Mouse (Mus musculus): ENCODE measurements around the gene Btbd7. TPM values are rescaled to one million over a fixed set of nuclear protein-coding genes. Genes with fewer than 3 reads are reported as not detected.
A peak's percentile ranks its signal among the peaks of the same experiment; 100 is the strongest.

The Btbd7 gene
- total RNA-seq, 2 experiments from 2014 or later, result 19.2 to 19.6 TPM

DNA sequence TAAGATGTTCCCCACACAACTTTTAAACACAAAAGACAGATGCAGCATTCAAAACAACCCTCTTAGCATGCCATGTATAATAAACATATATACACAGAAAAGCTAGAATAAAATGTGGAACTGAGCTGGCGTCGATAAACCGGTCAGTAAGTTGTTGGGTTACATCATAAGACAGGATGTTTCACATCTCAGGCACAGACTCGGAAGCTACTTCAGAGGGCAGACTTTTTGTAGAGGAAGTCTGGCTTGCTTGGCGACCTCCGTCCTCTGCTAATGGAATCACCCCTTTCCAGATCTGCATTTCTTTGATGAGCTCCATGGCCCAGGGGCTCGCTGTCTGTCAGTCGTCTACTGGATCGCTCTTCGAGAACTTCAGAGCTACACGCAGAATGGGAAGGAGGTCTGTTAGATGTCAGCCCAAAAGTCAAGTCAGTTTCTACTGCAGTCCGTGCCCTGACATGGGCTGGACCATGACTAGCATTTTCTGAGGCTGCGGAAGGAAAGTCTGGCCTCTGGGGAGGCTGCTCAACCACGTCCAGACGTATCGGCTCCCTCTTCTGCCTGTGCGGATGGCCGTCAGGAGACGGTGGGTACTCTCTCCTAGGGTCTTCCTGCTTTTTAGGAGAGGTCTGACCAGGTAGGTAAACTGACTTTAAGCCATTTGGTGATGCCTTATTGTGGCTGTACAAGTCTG, 93.2 kb downstream of the Btbd7 start:
- no peak for DNase-seq (ENCODE audit: low spot score in 2 of 2)

DNA sequence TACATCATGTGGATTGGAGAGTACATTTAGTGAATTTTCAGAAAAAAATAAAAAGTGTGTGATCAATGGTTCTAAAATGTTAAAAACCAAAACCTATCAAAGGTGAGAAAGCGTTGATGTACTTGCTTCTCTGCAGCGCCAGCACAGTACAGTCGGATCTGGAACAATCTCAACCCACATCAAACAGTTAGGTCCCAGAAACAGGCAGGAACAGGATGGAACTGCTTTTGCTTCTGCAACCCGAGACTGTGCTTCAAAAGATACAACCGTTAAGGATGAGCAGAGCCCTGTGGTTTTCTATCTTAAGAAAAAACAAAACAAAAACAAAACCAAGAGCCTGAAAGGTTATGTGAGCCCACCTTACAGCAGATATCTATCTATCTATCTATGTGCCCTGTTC, 95.4 kb downstream of the Btbd7 start:
- no peak for DNase-seq (ENCODE audit: low spot score in 2 of 2)

DNA sequence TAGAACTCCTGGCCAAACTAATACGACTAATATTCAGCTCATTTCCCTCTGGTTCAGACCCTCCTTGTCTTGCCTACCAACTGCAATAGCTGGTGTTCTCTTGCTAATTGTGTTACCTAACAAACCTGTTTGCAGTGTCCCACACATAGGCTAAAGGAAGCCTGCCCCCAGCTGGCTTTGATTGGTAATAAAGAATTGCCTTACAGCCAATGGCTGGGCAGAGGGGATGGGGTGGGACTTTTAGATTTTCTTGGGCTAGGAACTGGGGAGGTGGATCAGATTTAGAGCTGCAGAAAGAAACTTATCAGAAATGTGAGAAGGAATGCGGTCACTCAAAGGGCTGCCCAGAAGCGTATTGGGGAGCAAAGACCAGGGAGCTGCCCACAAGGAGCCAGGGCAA, 98.8 kb downstream of the Btbd7 start:
- no peak for DNase-seq (ENCODE audit: low spot score in 2 of 2)

DNA sequence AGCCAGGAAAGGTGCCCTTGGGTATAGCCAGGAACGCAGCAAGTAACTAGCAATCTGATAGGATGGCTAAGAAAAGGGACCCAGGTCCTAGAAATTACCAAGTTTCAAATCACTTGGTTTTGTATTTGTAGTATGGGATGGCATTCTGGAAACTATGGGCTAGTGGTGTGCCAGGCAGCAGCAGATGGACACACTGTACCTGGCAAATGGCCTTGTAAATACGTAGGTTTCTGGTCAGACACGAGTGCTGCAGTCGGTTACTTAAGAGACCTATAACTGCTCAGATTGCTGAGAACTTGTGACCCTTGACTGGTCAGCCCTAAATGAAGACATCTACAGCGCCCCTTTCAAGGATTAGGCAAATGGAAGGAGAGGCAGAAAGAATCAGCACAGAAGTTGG, 100.1 kb downstream of the Btbd7 start:
- DNase-seq (ENCODE audit: low spot score in 2 of 2), result no peak

DNA sequence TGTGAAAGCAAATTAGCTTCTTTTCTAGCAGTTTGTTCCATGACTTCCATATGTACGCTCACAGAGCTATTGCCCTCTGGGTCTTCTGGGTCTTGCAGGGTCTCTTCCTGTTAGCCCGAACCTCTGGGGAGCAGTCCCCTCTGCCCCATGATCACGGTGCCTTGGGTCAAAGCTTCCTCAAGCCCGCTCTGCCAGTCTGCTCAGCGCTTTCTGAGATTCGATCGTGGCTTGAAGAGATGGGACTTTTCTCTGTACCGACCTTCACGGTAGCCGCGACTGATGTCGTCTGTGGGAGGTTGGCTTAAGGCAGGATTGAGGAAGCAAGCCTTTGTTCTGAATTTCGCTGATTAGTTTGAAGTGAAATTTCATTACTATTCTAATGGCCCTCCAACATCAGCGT, 102.2 kb downstream of the Btbd7 start:
- no peak for DNase-seq (ENCODE audit: low spot score in 2 of 2)

DNA sequence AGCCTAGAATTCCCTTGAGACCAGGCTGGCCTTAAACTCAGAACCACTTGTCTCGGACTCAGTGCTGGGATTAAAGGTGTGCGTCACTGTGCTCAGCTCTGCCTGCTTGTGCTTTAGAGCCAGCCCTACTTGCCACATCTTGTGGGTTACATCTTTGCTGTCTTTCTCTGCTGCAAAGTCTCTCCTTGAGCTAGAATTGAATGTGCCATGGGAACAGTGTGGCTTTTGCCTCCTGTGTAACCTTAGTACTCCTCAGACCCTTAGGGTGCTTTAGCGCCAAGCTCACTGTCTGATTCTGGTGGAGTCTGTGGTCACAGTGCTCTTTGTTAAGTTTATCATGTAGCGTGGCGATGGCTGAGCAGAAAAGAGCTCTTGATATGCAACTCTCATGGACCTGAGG, 105.6 kb downstream of the Btbd7 start:
- DNase-seq (ENCODE audit: low spot score in 2 of 2), result no peak

DNA sequence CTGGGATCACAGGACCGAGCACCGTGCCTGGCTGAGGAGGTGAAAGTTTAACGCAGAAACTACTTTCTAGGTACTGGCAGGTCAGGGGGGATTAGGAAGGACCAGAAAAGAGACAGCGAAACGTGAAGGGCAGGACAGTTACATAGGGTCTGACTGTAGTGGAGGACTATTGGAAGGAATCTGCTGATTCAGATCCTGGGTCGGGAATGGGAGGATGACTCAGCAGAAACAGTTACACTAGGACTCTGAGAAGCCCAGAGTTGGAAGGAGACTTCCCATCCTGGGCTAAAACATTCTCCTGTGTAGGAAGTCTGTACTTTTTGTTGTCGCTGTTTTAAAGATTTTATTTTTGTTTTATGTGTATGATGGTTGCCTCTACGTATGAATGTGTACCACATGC, 106.7 kb downstream of the Btbd7 start:
- DNase-seq (ENCODE audit: low spot score in 2 of 2), result no peak

DNA sequence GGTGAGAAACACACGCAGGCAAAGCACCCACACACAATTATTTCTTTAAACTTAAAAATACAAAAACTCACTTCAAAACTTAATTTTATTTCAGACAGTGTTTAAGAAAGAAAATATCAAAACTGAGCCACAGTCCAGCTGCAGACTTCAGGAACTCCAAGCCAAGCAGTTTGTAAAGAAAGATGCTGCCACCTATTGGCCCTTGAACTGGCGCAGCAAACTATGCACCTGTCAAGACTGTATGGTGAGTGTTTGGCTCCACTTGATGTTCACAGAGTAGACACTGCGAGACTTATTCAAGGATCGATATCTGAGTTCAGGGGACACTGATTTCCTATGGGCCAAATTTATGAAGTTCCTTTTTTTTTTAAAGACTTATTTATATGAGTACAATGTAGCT, 109.3 kb downstream of the Btbd7 start:
- DNase-seq (ENCODE audit: low spot score in 2 of 2), result no peak

DNA sequence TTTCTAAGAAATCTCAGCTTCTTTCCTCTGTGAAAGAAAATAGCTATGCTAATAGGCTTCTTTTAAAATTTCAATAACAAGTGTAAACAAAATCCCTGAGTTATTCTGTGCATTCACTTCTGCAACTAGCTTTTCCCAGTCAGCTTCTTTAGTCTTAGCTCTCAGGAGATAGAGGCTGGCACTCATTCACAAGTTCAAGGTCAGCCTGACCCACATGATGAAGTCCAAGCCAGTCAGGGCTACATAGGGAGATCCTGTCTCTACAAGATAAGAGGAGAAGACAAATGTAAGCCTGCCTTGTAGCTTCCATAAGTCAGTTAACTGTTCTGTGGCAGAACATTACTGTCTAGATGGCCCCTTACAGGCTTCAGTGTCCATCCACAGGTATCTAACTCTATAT, 114.6 kb downstream of the Btbd7 start:
- no peak for DNase-seq (ENCODE audit: low spot score in 2 of 2)

DNA sequence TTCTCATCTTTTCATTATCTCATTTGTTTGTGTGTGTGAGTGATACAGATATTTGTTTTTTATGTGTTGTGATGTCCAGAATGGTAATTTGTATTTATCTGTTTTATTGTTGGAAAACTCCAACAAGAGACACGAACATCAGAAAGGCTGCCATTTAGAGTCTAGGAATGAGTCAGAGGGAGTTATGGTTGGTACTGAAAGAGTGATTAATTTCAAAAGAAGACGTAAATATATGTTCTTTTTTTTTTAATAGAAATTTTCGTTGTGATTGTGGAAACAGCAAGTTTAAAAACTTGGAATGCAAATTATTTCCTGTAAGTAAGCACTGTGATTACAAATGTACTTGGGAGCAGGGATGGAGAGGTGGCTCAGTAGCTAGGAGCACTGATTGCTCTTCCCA, 116.6 kb downstream of the Btbd7 start:
- no peak for DNase-seq (ENCODE audit: low spot score in 2 of 2)

DNA sequence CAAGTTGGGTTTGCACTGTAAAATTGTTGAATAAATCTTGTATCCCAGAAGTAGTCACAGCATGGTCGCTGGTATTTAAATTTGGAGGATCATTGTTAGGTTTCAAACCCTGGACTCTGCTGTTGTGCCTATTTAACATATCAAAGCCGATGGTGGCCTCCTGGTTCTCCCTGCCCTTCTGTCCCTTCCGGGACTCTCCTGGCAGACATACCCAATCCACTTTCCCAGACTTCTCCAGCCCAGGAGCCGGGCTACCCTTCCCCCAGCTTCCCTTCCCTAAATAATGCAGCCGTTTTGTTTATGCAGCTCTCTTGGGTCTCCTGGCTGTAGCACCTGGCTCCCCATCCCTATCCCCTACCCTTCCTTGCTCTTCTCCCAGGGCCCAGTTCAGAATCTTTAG, 119.3 kb downstream of the Btbd7 start:
- DNase-seq (ENCODE audit: low spot score in 2 of 2), result no peak

DNA sequence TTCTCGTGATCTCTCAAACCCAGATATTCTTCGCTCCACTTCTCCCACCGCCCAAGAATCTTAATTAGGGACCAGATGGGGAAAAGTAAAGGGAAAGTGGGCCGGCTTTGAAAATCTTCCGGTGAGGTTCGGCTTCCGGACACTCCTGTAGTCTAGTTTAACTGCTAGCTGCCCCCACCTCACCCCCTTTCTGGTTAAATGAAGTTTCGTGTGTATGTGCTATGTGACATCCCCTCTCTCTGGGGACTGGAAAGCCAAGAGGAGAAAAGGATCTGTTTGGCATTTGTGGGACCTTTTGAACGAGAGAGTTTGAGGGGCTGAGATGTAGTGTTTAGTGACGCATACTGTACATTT, 119.9 kb downstream of the Btbd7 start, which contains the start of gene Gm20604:
TSS of gene Gm20604 (minus strand) at position 270 of the 354 bp plus-strand sequence.
- DNase-seq (ENCODE audit: low spot score in 2 of 2), result no peak

DNA sequence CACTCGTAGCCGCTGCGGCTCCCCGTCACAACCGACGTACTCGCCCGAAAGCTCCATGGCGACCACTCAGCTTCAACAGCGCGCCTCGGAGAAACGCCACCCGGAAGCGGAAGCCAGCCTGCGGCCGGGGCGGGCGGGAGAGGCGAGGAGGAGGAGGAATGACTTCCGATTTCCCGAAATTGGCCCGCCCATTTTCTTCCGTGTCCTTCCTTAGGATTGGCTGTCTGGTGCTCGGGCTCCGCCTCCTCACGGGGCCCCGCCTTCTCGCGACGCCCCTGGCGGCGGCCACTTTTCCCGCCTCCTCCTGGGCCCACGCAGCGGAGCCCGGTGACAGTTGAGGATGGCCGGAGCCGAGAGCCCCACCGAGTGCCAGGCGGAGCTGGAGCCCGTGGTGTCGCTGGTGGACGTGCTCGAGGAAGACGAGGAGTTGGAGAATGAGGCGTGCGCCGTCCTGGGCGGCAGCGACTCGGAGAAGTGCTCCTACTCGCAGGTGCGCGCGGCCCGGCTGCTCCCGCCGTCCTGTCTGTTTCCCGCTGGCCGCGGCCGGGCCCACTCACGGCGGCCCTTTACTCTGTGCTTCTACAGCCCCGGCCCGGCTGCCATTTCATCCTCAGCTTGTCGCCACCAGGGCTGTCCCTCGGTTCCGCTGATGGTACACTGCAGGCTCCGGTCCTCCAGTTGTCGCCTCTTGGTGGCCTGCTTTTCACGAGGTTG, 120.4 kb downstream of the Btbd7 start, which contains the start of the genes Gm28051, Gon7 and Ubr7:
TSS of gene Gm28051 (minus strand) at position 77 of the 714 bp plus-strand sequence.
TSS of gene Gon7 (minus strand) at position 115 of the 714 bp plus-strand sequence.
TSS of gene Ubr7 (plus strand) at position 279 of the 714 bp plus-strand sequence.
- DNase-seq (ENCODE audit: low spot score in 2 of 2), result peak; percentile 96 to 97

DNA sequence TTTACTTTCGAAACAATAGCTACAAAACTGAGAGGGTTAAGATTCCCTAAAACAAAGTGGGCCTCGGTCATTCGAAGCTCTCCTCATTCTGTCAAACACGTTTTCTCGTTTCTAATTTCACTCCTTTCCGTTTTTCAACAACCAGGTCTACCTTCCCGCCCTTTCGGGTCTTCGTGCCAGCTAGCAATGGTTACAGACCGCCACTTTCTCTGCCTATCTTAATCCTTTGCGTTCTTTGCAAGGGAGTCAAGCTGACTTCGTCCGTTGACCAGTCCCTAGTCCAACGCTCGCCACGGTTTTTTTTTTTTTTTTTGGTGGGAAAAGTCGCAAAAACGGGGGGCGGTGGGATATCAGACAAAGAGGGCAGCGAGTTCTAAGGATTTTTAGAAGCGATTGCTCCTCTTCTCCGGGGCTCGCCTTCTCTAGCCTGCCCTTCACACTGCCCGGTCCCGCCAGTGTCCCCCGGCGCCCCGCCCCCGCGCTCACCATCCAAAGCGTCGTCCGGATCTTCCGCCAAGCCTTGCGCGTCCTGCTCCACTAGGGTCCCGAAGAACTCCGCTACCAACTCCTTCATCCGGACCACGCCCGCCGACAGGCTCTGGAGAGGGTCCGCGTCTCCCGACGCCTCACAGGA, 121.1 kb downstream of the Btbd7 start:
- DNase-seq (ENCODE audit: low spot score in 2 of 2), result no peak

DNA sequence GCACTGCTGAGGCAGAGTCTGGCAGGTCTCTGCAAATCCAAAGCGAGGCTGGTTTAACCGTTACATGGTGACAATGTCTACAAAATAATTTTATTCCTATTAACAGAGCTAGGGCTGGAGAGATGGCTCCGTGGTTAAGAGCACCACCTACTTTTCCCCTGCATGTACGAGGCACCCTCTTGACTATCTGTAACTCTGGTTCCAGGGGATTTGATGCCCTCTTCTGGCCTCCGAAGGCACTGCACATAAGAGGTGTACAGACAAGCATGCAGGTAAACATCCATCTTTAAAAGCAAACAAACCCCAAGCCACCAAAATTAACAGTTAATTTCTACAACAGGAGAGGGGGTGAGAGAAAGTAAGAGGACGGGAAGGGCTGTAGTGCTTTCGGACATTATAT, 122.0 kb downstream of the Btbd7 start:
- DNase-seq (ENCODE audit: low spot score in 2 of 2), result no peak

DNA sequence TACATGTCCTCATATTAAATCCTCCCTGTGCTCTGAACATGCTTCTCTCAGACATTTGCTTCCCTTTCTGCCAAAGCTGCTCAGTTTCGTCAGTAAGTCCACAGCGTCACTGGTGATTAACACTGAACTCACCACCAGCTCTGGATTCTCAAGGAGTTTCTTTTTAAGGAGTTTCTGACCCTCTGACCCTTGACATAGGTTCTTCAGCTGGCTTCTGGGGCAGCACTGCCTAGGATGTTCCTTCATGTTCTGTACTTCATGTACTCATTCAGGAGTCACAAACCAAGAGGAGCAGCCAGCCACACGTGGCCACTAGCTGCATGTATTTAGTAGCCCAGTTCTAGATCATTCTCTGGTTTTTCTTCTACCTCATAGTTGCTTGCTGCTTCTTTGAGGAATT, 130.0 kb downstream of the Btbd7 start:
- no peak for DNase-seq (ENCODE audit: low spot score in 2 of 2)

DNA sequence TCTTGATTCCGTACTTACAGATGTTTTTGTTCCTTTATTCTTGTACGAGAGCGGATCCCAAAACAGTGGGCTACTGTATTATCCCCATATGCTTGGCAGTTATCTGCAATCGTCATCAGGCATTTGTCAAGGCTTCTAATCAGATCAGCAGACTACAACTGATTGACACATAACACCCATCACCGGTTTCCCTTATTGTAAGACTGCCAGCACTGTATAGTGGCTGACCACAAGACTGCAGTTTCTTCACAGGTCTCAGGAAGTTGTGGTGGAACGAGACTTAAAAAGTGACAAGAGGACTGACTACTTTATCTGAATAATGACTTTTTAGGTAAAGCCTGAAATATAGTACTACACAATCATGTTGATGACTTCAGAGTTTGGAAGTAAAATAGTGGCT, 133.4 kb downstream of the Btbd7 start:
- DNase-seq (ENCODE audit: low spot score in 2 of 2), result no peak

DNA sequence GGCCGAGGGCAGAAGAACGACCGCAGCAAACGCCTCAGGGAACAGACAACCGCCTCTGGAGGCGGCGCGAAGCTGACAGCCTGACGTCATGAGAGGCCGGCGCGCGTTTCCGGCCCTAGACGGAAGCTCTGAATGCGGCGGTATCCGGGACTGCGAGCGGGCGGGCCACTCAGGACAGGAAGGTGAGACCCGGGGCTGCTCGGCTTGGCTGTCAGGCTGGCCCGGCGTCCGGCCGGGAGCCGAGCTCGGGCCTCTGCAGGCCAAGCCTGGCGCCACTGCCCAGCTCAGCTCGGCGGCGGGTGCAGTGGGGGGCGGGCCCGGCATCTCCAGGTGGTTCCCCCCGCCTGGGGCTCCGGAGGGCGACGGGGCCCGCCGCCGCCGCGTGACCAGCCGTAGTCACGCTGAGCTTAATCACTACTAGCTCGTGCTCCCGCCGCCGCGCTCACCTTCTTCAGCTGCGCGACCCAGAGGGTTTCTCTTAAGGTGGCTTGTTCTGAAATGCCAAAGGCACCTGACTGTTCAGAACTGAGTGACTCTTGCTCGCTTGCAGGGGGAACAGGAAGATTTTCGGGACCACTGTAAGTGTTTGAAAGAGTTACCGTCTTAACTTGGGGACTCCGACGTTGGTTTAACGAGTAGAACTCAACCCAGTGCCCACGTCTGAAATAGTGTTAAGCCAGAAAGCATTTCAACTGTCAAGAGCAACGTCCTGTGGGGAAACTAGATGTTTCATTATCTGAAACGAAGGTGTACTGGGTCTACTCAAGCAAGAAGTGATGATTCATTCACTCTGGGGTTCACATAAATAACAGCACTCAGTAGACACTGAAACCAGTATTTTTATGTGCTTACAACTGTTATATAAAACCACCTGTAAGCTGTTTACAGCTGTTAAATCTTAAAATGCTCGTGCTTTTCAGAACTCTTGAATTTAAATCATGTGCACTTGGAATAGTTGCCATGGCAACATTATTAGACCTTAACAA, 134.4 kb downstream of the Btbd7 start, which contains the start of the genes Moap1 and Tmem251:
TSS of gene Moap1 (minus strand) at position 73 of the 986 bp plus-strand sequence.
TSS of gene Tmem251 (plus strand) at position 174 of the 986 bp plus-strand sequence.
- peak; percentile 87 to 91 for DNase-seq (ENCODE audit: low spot score in 2 of 2)

DNA sequence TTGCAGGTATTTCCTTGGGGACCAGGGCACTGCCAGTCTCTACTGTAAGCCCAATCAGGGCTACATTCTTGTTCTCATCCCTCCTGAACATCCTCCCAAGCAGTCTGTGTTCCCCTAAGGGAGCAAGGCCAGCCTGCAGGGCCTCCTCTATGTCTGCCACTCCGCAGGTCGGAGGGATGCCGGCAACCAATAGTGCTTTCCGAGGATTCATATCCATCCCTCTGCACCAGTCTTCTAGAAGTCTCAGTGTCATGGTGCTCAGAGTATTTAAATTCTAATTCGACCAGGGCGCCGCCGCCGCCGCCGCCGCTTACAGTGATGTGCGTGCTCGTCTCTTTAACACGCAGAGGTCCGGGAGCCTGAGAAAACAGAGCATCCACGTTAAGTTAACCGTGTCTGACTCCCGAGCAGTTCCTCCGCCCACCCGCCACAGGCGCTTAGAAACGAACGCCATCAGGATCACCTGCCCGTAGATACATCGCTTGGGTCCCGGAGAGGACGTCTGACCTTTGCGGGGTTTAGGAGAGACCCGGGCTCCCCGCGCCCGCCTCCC, 135.2 kb downstream of the Btbd7 start:
- DNase-seq (ENCODE audit: low spot score in 2 of 2), result peak in 1 of 2 experiments; percentile 39

DNA sequence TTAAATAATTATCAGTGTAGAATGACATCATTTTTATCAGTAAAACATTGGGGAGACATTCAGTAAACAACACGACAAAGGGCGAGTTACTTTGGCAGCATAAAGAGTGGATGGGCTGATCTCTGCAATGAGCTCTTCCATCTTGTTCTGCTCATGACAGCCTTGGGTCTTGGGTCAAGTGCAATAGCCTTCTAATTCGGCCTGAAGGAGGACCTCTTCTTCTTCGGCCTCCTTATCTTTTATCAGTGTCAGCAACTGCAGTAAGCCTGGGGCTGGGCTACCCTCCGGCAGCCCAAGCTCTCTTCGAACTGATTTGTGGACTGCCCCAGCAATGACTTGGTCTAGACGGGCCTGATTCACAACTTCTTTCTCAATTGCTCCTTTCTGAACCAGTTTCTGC, 136.2 kb downstream of the Btbd7 start:
- no peak for DNase-seq (ENCODE audit: low spot score in 2 of 2)

DNA sequence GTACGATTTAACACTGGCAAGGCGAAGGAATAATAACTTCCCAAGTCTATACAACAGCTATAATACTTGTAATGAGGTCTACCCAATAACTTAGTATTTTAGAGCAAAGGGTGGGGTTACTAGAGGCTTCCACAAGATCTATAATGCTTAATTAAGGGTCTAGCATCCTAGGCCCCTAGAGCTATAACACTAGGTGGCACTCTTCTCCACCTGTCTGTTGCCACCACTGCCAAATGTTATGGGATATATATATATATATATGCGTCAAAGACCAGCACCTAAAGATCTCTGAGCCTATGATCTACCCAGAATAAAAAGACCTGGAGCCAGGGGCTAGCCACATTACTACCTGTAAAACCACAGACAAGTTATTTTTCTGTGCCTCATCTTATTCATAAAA, 138.0 kb downstream of the Btbd7 start:
- no peak for DNase-seq (ENCODE audit: low spot score in 2 of 2)

All from layer of hippocampus, adult 18-20 months (tissue).